Comparison of ENCODE assay signal across 9 mouse cellular contexts in genomic region chr5:33737903-33738321, GRCm38 (mm10). TPM values are rescaled to one million over a fixed set of nuclear protein-coding genes. Genes with fewer than 3 reads are reported as not detected.
DNase-seq lines count a peak whose midpoint lies in the region; TF ChIP-seq lines count a peak whose summit lies in the region.
"Had no signal": no experiment of that assay in that cellular context is flagged by ENCODE, and none has a peak within 500 bp of the region (broad histone marks: within the 10 kb centered on the region; RNA-seq: fewer than 3 reads in every experiment).

No protein-coding gene starts in this region.

- TF ChIP-seq POLR2A in bone marrow, adult 2 months (IDR thresholded peaks at IDR 0.05; ENCODE audit: borderline replicate concordance, control insufficient read depth, low read depth, low read length): no peak
- TF ChIP-seq POLR2A in spleen, adult 2 months (IDR thresholded peaks at IDR 0.05; ENCODE audit: low read depth, low read length): no peak

- H3K36me3 ChIP-seq in hindbrain, embryonic 10.5 days: peaks cover 89% of the 10 kb centered on the region
- peaks cover 14% of the 10 kb centered on the region for H3K36me3 ChIP-seq in spleen, adult 2 months (ENCODE audit: control insufficient read depth, insufficient read depth, low read length)

- H3K9me3 ChIP-seq in hindbrain, embryonic 10.5 days: no peaks in the 10 kb centered on the region

- H3K27me3 ChIP-seq in hindbrain, embryonic 10.5 days (ENCODE audit: insufficient read depth, poor library complexity, severe bottlenecking): no peaks in the 10 kb centered on the region
- H3K27me3 ChIP-seq in spleen, adult 2 months (ENCODE audit: control insufficient read depth, insufficient read depth, low read length): no peaks in the 10 kb centered on the region

- no peak overlapping the region for H3K27ac ChIP-seq in bone marrow, adult 2 months (ENCODE audit: control insufficient read depth, insufficient read depth, low read depth, low read length, poor library complexity)
- H3K27ac ChIP-seq in hindbrain, embryonic 10.5 days: no peak overlapping the region
- H3K27ac ChIP-seq in spleen, adult 2 months (ENCODE audit: insufficient read depth, low read length): no peak overlapping the region
- H3K27ac ChIP-seq: macrophage had no signal

- peak; percentile 67 for TF ChIP-seq CTCF in bone marrow, adult 2 months (IDR thresholded peaks at IDR 0.05; ENCODE audit: control insufficient read depth, insufficient read depth, low read length)
- peak; percentile 35; the same call in 1 of the 2 replicates for TF ChIP-seq CTCF in spleen, adult 2 months (IDR thresholded peaks at IDR 0.05; ENCODE audit: extremely low read depth, insufficient read depth, insufficient read length, insufficient replicate concordance)

- peak; percentile 63 for DNase-seq in gastrocnemius, adult 18-20 months (ENCODE audit: low spot score)
- no peak for DNase-seq in gastrocnemius, postnatal 25 days
- DNase-seq in fibroblast of lung, adult 2 months (ENCODE audit: low read depth): peak; percentile 56
- peak; percentile 83 for DNase-seq in hindbrain, embryonic 10.5 days (ENCODE audit: low spot score)
- DNase-seq in layer of hippocampus, postnatal 10 days (ENCODE audit: low spot score in 2 of 2): peak; percentile 84 to 85
- DNase-seq in lung, postnatal 4 days: peak; percentile 74 to 83
- peak in 1 of 2 experiments; percentile 30 for DNase-seq in spleen, adult 2 months (ENCODE audit: low read depth in 1 of 2, low spot score in 2 of 2)

- WGBS in bone marrow, adult 2 months: 15% methylated on average over 7 of the region's 7 CpGs
- WGBS in hindbrain, embryonic 10.5 days: 27% methylated on average over 7 of the region's 7 CpGs
- WGBS in spleen, adult 2 months: 27% methylated on average over 7 of the region's 7 CpGs

- no peaks in the 10 kb centered on the region for H3K4me1 ChIP-seq in bone marrow, adult 2 months (ENCODE audit: control insufficient read depth, insufficient read depth, low read length)
- no peaks in the 10 kb centered on the region for H3K4me1 ChIP-seq in hindbrain, embryonic 10.5 days (replicated peaks)
- no peaks in the 10 kb centered on the region for H3K4me1 ChIP-seq in spleen, adult 2 months (ENCODE audit: control insufficient read depth, insufficient read depth, insufficient read length)

- no peak overlapping the region for H3K4me3 ChIP-seq in bone marrow, adult 2 months (replicated peaks; ENCODE audit: control insufficient read depth, low read depth, low read length)
- H3K4me3 ChIP-seq in hindbrain, embryonic 10.5 days: no peak overlapping the region
- H3K4me3 ChIP-seq in spleen, adult 2 months (ENCODE audit: extremely low read depth, insufficient read depth, insufficient read length): no peak overlapping the region

RNA-seq across cellular contexts. Expression of gene Fgfr3, which starts 16.4 kb away (rescaled TPM):
- 1 to 10 TPM; 3.5 to 5.7 TPM for total RNA-seq in gastrocnemius, adult 18-20 months (2021)
- total RNA-seq in gastrocnemius, postnatal 25 days (2021): 1 to 10 TPM; 2.1 to 3.8 TPM
- polyA plus RNA-seq in bone marrow, adult 2 months (2011; ENCODE audit: insufficient read depth, insufficient read length, low replicate concordance, missing spikeins): 1.6 TPM in 2 replicates
- polyA plus RNA-seq in hindbrain, embryonic 10.5 days (2016; fragmentation: Nextera tagmentation; extraction: Ambion mirVana): 80.5 and 84.6 TPM in 2 replicates
- total RNA-seq in layer of hippocampus, postnatal 10 days (2021): 100 to 1,000 TPM; 123 to 134 TPM
- 29.6 and 34.0 TPM in 2 replicates for polyA plus RNA-seq in spleen, adult 2 months (2012; rRNA removed)
- polyA plus RNA-seq: macrophage had no signal

RNA-seq across cellular contexts. Expression of gene Letm1, which starts 44.7 kb away (rescaled TPM):
- total RNA-seq in gastrocnemius, adult 18-20 months (2021): 10 to 100 TPM; 71.4 to 74.5 TPM
- 10 to 100 TPM; 81.0 to 83.2 TPM for total RNA-seq in gastrocnemius, postnatal 25 days (2021)
- polyA plus RNA-seq in bone marrow, adult 2 months (2011; ENCODE audit: insufficient read depth, insufficient read length, low replicate concordance, missing spikeins): 10.9 and 11.9 TPM in 2 replicates
- 52.2 and 52.3 TPM in 2 replicates for polyA plus RNA-seq in hindbrain, embryonic 10.5 days (2016; fragmentation: Nextera tagmentation; extraction: Ambion mirVana)
- total RNA-seq in layer of hippocampus, postnatal 10 days (2021): 100 to 1,000 TPM; 105 to 106 TPM
- 33.8 and 39.6 TPM in 2 replicates for polyA plus RNA-seq in spleen, adult 2 months (2012; rRNA removed)

Comparison
In these comparisons a context has a peak if more than half of its experiments do, and no peak if none do; other contexts are left out.
1. RNA of gene Fgfr3, which starts 16.4 kb away (total RNA-seq): 123 to 134 TPM in layer of hippocampus, postnatal 10 days; 3.5 to 5.7 TPM in gastrocnemius, adult 18-20 months and 2.1 to 3.8 TPM in gastrocnemius, postnatal 25 days; every median in the first group is over 10 times any median in the second.